Mouse (Mus musculus) cortical plate, adult 2 months (tissue): ENCODE data around the gene Hsd3b1. TPM values are rescaled to one million over a fixed set of nuclear protein-coding genes. Genes with fewer than 3 reads are reported as not detected.
"Not testable (repeated sequence)": the region's sequence is repeated elsewhere in the genome, so short reads cannot be mapped to it uniquely, and the experiment has no call there.

ENCODE experiments used
- H3K27ac ChIP-seq: fragments of 200-500 bp; 2 replicates; pipeline ENCODE4 v1.5.1; 2012; ENCODE audit warnings: low read length, control low read depth, inconsistent platforms; ENCODE audit not compliant: insufficient read depth
- H3K4me1 ChIP-seq: fragments of 200-500 bp; 2 replicates; pipeline ENCODE4 v1.6.1; 2011; ENCODE audit warnings: low read length; ENCODE audit not compliant: control insufficient read depth, insufficient read depth
- H3K4me3 ChIP-seq: fragments of 200-500 bp; 2 replicates; pipeline ENCODE4 v1.5.1; 2011; ENCODE audit warnings: mild to moderate bottlenecking, low read length, control low read depth; ENCODE audit not compliant: insufficient read depth
- CTCF ChIP-seq: fragments of 200-500 bp; IDR thresholded peaks from 2 replicates; pipeline ENCODE4 v1.5.1; 2011; ENCODE audit warnings: mild to moderate bottlenecking, control low read depth, low read length; ENCODE audit not compliant: insufficient read depth; ENCODE audit errors: extremely low read depth
- POLR2A ChIP-seq: fragments of 200-500 bp; IDR thresholded peaks from 2 replicates; pipeline ENCODE4 v1.6.1; 2011; ENCODE audit warnings: mild to moderate bottlenecking, low read length, control low read depth; ENCODE audit not compliant: insufficient read depth; ENCODE audit errors: extremely low read depth
- polyA plus RNA-seq: library from polyadenylated mRNA; depleted of rRNA; stranded (reverse); fragments of >200 nt; gene quantifications from 2 replicates; pipeline ENCODE4 v1.2.3, GENCODE M21; 2012; rRNA removed

Hsd3b1 gene
- polyA plus RNA-seq, 1 experiment, result not detected

GRCm38 (mm10) chr3:98856892-98857291 lies 2.7 kb downstream of the Hsd3b1 start:
- no peak overlapping the region for H3K27ac ChIP-seq
- TF ChIP-seq CTCF (no peak), POLR2A (no peak)
- no peaks in the 10 kb centered on the region for H3K4me1 ChIP-seq
- no peak overlapping the region for H3K4me3 ChIP-seq

GRCm38 (mm10) chr3:98855160-98855559 lies 4.4 kb downstream of the Hsd3b1 start:
- Histone ChIP-seq H3K4me3 (no peak overlapping the region), H3K27ac (no peak overlapping the region), H3K4me1 (no peaks in the 10 kb centered on the region)
- no peak for TF ChIP-seq CTCF
- TF ChIP-seq POLR2A, result no peak

- no peak overlapping the region for H3K4me3 ChIP-seq
- H3K27ac ChIP-seq, result no peak overlapping the region
- no peaks in the 10 kb centered on the region for H3K4me1 ChIP-seq
- TF ChIP-seq POLR2A (no peak), CTCF (no peak)
Measured at GRCm38 (mm10) chr3:98853685-98854084, 5.9 kb downstream of the Hsd3b1 start.

- H3K27ac ChIP-seq, result no peak overlapping the region
- TF ChIP-seq POLR2A, result no peak
- TF ChIP-seq CTCF, result no peak
Measured at GRCm38 (mm10) chr3:98853051-98853450, 6.5 kb downstream of the Hsd3b1 start.

GRCm38 (mm10) chr3:98852631-98853030 lies 7.0 kb downstream of the Hsd3b1 start:
- Histone ChIP-seq H3K4me3 (no peak overlapping the region), H3K4me1 (no peaks in the 10 kb centered on the region), H3K27ac (no peak overlapping the region)
- no peak for TF ChIP-seq CTCF
- no peak for TF ChIP-seq POLR2A

More at GRCm38 (mm10) chr3:98853051-98853450, 6.5 kb downstream of the Hsd3b1 start:
- Histone ChIP-seq H3K4me3 (no peak overlapping the region), H3K4me1 (no peaks in the 10 kb centered on the region)

- TF ChIP-seq CTCF (no peak), POLR2A (no peak)
- no peaks in the 10 kb centered on the region for H3K4me1 ChIP-seq
- no peak overlapping the region for H3K4me3 ChIP-seq
- no peak overlapping the region for H3K27ac ChIP-seq
Measured at GRCm38 (mm10) chr3:98851853-98852252, 7.7 kb downstream of the Hsd3b1 start.

- TF ChIP-seq POLR2A (no peak), CTCF (no peak)
Measured at GRCm38 (mm10) chr3:98850262-98850661, 9.3 kb downstream of the Hsd3b1 start.

GRCm38 (mm10) chr3:98848898-98849297 lies 10.7 kb downstream of the Hsd3b1 start:
- Histone ChIP-seq H3K27ac (no peak overlapping the region), H3K4me1 (no peaks in the 10 kb centered on the region), H3K4me3 (no peak overlapping the region)
- TF ChIP-seq CTCF (no peak), POLR2A (no peak)

More at GRCm38 (mm10) chr3:98850262-98850661, 9.3 kb downstream of the Hsd3b1 start:
- no peaks in the 10 kb centered on the region for H3K4me1 ChIP-seq
- no peak overlapping the region for H3K27ac ChIP-seq
- no peak overlapping the region for H3K4me3 ChIP-seq

GRCm38 (mm10) chr3:98814101-98814670 lies 45.4 kb downstream of the Hsd3b1 start, which contains the start of gene Hsd3b6:
TSS of gene Hsd3b6 (minus strand) at chr3:98814443.
- Histone ChIP-seq H3K27ac (no peak within 1 kb of the TSS), H3K4me1 (no peaks in the 10 kb centered on the region), H3K4me3 (no peak within 1 kb of the TSS)
- no peak for TF ChIP-seq CTCF
- TF ChIP-seq POLR2A, result no peak

- H3K4me3 ChIP-seq, H3K4me1 ChIP-seq, H3K27ac ChIP-seq: not testable (repeated sequence)
Measured at GRCm38 (mm10) chr3:98812653-98813052, 46.9 kb downstream of the Hsd3b1 start.

GRCm38 (mm10) chr3:98805032-98805431 lies 54.6 kb downstream of the Hsd3b1 start:
- H3K4me3 ChIP-seq, H3K4me1 ChIP-seq, H3K27ac ChIP-seq: not testable (repeated sequence)

Other genes with a start within 250 kb of the Hsd3b1 start
- not detected in 2 replicates for gene Hsd3b5, start 229.5 kb downstream of the Hsd3b1 start, polyA plus RNA-seq
- 0.09 and 0.13 TPM in 2 replicates for gene Hsd3b2, start 135.3 kb downstream of the Hsd3b1 start, polyA plus RNA-seq
- gene Hsd3b3, start 96.7 kb downstream of the Hsd3b1 start, polyA plus RNA-seq, result not detected in 2 replicates
- not detected in 2 replicates for gene Hsd3b6, start 45.4 kb downstream of the Hsd3b1 start, polyA plus RNA-seq
- gene Hao2, start 33.4 kb upstream of the Hsd3b1 start, polyA plus RNA-seq, result not detected in 2 replicates